Mouse (Mus musculus): Measurements from ENCODE around the gene Zc3h12a.

Zc3h12a gene

GRCm38 (mm10) chr4:125127305-125128084 is at the start of gene Zc3h12a:
Gene Zc3h12a, minus strand, starts transcription at chr4:125127840.
- in situ Hi-C loops (cut with MboI; ENCODE audit: low pct_unique_long_range_greater_than_20kb in 1 of 2, low sequenced_read_pairs in 2 of 2, unreplicated experiment in 1 of 2), result no loop called here

GRCm38 (mm10) chr4:125176639-125177165 is 49.1 kb upstream of the Zc3h12a start:
- in situ Hi-C loops (cut with MboI; ENCODE audit: low pct_unique_long_range_greater_than_20kb in 1 of 2, low sequenced_read_pairs in 2 of 2, unreplicated experiment in 1 of 2), result loop anchor here in 1 of 2 experiments (5.0 kb wide), 1 partner anchor 41 kb away; no protein-coding TSS in a partner anchor

GRCm38 (mm10) chr4:125176190-125176589 is 48.5 kb upstream of the Zc3h12a start:
- in situ Hi-C loops (cut with MboI; ENCODE audit: low pct_unique_long_range_greater_than_20kb in 1 of 2, low sequenced_read_pairs in 2 of 2, unreplicated experiment in 1 of 2), result loop anchor here in 1 of 2 experiments (5.0 kb wide), 1 partner anchor 41 kb away; no protein-coding TSS in a partner anchor

- in situ Hi-C loops (cut with MboI; ENCODE audit: low pct_unique_long_range_greater_than_20kb in 1 of 2, low sequenced_read_pairs in 2 of 2, unreplicated experiment in 1 of 2), result loop anchor here in 1 of 2 experiments (5.0 kb wide), 1 partner anchor 42 kb away; no protein-coding TSS in a partner anchor
Measured at GRCm38 (mm10) chr4:125175591-125175990, 48.0 kb upstream of the Zc3h12a start.

- in situ Hi-C loops (cut with MboI; ENCODE audit: low pct_unique_long_range_greater_than_20kb in 1 of 2, low sequenced_read_pairs in 2 of 2, unreplicated experiment in 1 of 2), result loop anchor here in 1 of 2 experiments (5.0 kb wide), 1 partner anchor 43 kb away; no protein-coding TSS in a partner anchor
Measured at GRCm38 (mm10) chr4:125174516-125175185, 47.0 kb upstream of the Zc3h12a start.

- in situ Hi-C loops (cut with MboI; ENCODE audit: low pct_unique_long_range_greater_than_20kb in 1 of 2, low sequenced_read_pairs in 2 of 2, unreplicated experiment in 1 of 2), result no loop called here
Measured at GRCm38 (mm10) chr4:125173150-125173549, 45.5 kb upstream of the Zc3h12a start.

- in situ Hi-C loops (cut with MboI; ENCODE audit: low pct_unique_long_range_greater_than_20kb in 1 of 2, low sequenced_read_pairs in 2 of 2, unreplicated experiment in 1 of 2), result no loop called here
Measured at GRCm38 (mm10) chr4:125172736-125173135, 45.1 kb upstream of the Zc3h12a start.

GRCm38 (mm10) chr4:125167723-125168122 is 40.1 kb upstream of the Zc3h12a start:
- in situ Hi-C loops (cut with MboI; ENCODE audit: low pct_unique_long_range_greater_than_20kb in 1 of 2, low sequenced_read_pairs in 2 of 2, unreplicated experiment in 1 of 2), result no loop called here

GRCm38 (mm10) chr4:125164861-125165260 is 37.2 kb upstream of the Zc3h12a start:
- in situ Hi-C loops (cut with MboI; ENCODE audit: low pct_unique_long_range_greater_than_20kb in 1 of 2, low sequenced_read_pairs in 2 of 2, unreplicated experiment in 1 of 2), result no loop called here

- in situ Hi-C loops (cut with MboI; ENCODE audit: low pct_unique_long_range_greater_than_20kb in 1 of 2, low sequenced_read_pairs in 2 of 2, unreplicated experiment in 1 of 2), result no loop called here
Measured at GRCm38 (mm10) chr4:125162701-125163100, 35.1 kb upstream of the Zc3h12a start.

- in situ Hi-C loops (cut with MboI; ENCODE audit: low pct_unique_long_range_greater_than_20kb in 1 of 2, low sequenced_read_pairs in 2 of 2, unreplicated experiment in 1 of 2), result no loop called here
Measured at GRCm38 (mm10) chr4:125161392-125161791, 33.8 kb upstream of the Zc3h12a start.

- in situ Hi-C loops (cut with MboI; ENCODE audit: low pct_unique_long_range_greater_than_20kb in 1 of 2, low sequenced_read_pairs in 2 of 2, unreplicated experiment in 1 of 2), result no loop called here
Measured at GRCm38 (mm10) chr4:125160951-125161331, 33.3 kb upstream of the Zc3h12a start.

GRCm38 (mm10) chr4:125160320-125160950 is 32.8 kb upstream of the Zc3h12a start:
- in situ Hi-C loops (cut with MboI; ENCODE audit: low pct_unique_long_range_greater_than_20kb in 1 of 2, low sequenced_read_pairs in 2 of 2, unreplicated experiment in 1 of 2), result no loop called here

- in situ Hi-C loops (cut with MboI; ENCODE audit: low pct_unique_long_range_greater_than_20kb in 1 of 2, low sequenced_read_pairs in 2 of 2, unreplicated experiment in 1 of 2), result no loop called here
Measured at GRCm38 (mm10) chr4:125158581-125159317, 31.1 kb upstream of the Zc3h12a start.

- in situ Hi-C loops (cut with MboI; ENCODE audit: low pct_unique_long_range_greater_than_20kb in 1 of 2, low sequenced_read_pairs in 2 of 2, unreplicated experiment in 1 of 2), result no loop called here
Measured at GRCm38 (mm10) chr4:125158081-125158480, 30.4 kb upstream of the Zc3h12a start.

- in situ Hi-C loops (cut with MboI; ENCODE audit: low pct_unique_long_range_greater_than_20kb in 1 of 2, low sequenced_read_pairs in 2 of 2, unreplicated experiment in 1 of 2), result no loop called here
Measured at GRCm38 (mm10) chr4:125157322-125157721, 29.7 kb upstream of the Zc3h12a start.

- in situ Hi-C loops (cut with MboI; ENCODE audit: low pct_unique_long_range_greater_than_20kb in 1 of 2, low sequenced_read_pairs in 2 of 2, unreplicated experiment in 1 of 2), result no loop called here
Measured at GRCm38 (mm10) chr4:125155646-125156045, 28.0 kb upstream of the Zc3h12a start.

GRCm38 (mm10) chr4:125153659-125154241 is 26.1 kb upstream of the Zc3h12a start:
- in situ Hi-C loops (cut with MboI; ENCODE audit: low pct_unique_long_range_greater_than_20kb in 1 of 2, low sequenced_read_pairs in 2 of 2, unreplicated experiment in 1 of 2), result no loop called here

Measured in mouse embryonic stem cell (cell line).